Mouse (Mus musculus) layer of hippocampus, postnatal 14 days (tissue): ENCODE results near the gene Edn1. TPM values are rescaled to one million over a fixed set of nuclear protein-coding genes. Genes with fewer than 3 reads are reported as not detected.

ENCODE experiments used
- DNase-seq, 2 experiments: peaks; one replicate each; pipeline ENCODE4 v3.0.0; 2021 to 2022; ENCODE audit warnings: low spot score in 2 of 2, mixed read lengths in 1 of 2
- total RNA-seq, 2 experiments: library from RNA; stranded (reverse); gene quantifications; 2 replicates each; pipeline ENCODE4 v1.2.3; 2021

Edn1 gene
- total RNA-seq, 2 experiments from 2014 or later = 3.5 to 4.1 TPM

DNA sequence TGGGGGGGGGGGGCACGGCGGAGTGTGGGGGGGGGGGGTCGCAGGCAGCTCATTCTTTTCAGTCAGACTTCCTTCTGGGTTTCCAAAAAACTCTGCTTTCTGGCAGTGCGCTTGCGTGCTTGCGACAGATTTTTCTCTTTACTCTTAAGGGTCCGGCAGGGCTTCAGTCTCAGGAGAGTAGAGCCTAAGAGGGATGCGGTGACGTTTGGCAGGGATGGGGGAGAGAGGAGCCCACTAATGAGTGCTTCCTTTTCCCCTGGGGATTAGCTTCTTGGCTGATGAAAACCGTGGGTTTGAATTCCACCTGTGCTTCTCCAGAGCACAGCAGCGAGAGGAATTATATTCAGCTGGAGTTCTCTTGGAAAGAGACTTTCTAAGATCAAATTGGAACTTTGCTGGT is 8.5 kb downstream of the Edn1 start:
- no peak for DNase-seq

DNA sequence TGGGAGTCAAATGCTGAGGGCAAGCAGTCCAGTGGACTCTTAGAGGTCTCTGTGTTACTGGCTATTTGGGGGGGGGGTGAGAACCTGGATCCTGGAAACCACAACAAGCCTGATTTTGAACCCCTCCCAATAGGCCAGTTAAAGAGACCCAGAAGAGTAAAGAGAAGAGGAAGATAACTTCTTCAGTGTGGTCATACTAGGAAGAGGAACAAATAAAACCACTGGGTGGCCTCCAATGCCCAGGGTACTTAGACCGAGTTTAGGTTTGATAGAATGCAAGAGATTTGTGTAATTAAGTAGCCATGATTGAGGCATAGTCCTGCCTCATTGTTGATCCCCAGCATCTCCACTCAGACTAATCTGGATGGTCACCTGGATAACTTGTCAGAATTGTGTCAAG is 14.4 kb downstream of the Edn1 start:
- no peak for DNase-seq

DNA sequence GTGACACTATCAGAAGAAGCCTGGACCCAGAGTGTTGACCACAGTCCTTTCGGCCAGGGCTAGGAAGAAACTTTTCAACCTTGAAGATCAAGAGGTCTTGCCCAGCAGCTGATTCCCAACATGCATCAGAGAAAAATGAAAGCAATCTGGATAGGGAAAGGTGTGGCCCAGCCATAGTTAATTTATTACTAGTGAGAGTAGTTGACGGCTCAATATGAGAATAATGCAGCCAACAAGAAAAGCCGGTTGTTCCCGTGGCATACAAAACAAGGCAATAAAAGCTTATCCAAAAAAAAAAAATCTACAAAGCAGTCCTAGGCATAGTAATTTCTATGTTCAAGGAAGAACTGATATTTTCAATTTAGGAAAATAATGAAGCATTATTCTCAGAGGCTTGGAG is 16.5 kb downstream of the Edn1 start:
- DNase-seq = no peak

DNA sequence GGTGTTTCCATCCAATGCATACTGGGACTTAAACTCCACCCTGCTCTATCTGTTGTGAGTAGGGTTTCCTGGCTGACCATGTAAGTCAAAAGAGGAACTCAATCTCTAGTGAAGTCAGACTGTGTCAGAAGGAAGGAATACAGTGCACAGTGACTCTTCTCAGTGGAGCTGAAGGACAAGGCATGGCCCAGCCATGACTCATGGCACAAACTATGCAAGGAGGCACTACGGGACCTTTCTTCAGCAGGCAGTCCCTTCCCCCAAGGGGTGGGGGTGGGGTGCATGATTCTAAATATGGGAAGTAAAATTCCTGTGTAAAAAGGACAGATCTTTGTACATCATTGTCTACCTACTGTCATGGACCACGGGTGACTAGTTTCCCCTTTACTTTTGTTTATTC is 27.3 kb downstream of the Edn1 start:
- no peak for DNase-seq

DNA sequence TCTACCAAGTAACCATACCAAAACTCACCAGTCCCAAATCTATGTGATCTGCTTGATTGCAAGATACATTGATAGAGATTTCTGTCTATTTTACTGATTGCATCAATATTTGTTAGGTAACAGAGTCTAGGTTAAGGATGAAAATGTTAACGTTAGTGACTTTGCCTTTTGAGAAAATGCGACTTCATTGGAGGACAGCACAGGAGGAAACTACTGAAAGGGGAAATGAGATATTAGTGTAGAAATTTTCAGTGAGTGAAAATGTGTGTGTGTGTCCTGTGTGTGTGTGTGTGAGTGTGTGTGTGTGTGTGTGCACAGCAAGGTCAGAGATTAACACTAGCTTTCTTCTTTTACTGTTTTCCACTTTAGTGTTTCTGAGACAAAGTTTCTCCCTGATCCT is 29.8 kb downstream of the Edn1 start:
- DNase-seq = no peak

DNA sequence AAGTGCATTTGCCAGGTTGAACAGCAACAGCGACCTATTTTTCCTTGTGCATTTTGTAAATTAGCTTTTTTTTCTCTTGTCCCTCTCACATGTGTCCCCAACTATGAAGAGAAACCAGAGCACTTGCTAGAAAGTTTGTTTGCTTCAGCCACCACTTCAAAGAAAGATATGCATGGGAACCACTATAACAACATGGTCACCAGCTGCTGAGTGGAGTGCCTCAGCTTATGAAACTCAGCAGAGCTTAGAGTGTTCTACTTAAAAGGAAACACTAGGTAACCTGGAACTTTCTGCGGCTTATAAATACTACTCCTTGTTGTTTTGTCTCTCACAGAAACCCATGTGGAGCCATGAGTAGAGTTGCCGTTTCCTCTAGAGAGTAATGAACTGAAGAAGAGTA is 33.7 kb downstream of the Edn1 start:
- no peak for DNase-seq

DNA sequence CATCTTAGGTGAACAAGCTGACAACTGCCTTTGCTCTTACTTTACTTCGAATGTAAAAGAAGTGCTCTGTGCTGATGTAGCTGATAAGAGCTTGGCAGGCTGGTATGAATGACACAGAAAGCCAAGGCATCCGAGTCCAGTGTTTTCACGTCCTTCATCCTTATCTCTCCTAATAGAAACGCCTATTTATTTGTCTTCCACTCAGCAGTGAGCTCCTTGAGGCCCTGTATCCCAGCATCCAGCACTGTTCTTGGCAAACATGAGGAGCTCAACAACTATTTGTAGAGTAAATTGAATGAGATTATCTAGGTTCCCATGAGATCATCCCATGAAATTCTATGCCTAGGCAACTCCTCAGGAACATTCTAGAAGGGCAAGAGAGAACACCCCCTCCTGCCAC is 35.1 kb downstream of the Edn1 start:
- DNase-seq = no peak

DNA sequence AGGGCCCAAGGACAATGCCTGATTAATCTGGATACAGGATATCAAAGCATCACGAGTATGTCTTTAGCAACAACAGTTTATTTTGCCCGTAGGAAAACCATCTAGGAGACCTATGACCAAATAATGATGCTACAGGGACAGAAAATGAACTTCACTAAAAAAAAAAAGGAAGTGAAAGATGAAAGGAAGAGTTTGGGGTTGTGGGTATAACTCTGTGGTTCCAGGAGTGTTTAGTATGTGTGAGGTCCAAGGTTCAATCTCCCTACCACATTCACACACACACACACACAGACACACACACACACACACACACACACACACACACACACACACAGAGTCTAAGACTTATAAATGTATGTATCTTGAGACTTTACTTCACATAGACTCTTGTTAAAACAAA is 35.8 kb downstream of the Edn1 start:
- DNase-seq = no peak

DNA sequence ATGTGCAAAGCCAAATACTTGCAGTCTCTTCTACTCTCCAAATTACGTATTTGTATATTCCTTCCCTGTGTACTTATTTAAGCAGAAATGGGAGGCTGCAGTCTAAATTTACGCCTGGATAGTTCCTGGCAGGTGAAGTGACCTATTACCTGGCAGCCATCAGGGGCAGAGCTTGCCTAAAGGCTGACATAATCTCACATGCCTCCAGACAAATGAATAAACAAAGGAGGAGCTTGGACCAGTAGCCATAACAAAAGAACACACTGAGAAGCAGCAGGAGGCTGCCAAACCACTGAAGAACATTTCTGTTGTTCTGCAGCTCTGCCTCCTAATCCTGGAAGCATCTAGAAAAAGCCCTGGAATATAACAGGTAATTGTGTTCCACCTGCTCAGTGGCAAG is 38.2 kb downstream of the Edn1 start:
- DNase-seq = no peak

DNA sequence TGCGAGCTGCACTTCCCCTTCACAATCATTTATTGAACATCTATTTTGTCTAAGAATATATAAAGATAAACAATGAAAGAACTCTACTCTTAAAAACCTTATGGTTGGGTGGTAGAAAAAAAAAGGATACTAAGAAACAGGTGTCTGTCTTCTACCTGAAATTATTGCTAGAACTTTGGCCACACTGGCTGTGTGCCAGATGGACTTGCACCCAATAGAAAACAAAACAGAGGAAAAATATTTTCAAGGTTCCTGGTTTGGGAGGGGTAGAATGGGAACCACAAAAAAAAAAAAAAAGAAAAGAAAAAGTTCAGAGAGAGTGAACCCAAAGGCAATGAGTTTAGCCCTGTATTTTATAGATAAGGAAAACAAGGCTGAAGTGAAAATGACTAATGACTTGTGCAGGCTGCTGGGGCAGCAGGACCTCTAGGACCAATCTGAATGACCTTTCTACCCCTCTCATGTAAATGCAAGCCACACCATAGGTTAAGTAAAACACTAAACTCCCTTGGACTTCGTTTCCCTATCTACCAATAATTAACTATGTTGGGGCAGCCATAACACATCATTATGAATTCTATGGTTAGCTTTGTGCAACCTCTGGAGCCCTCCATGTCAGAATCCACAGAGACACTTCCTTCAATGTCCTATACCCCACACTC is 40.7 kb downstream of the Edn1 start:
- no peak for DNase-seq

DNA sequence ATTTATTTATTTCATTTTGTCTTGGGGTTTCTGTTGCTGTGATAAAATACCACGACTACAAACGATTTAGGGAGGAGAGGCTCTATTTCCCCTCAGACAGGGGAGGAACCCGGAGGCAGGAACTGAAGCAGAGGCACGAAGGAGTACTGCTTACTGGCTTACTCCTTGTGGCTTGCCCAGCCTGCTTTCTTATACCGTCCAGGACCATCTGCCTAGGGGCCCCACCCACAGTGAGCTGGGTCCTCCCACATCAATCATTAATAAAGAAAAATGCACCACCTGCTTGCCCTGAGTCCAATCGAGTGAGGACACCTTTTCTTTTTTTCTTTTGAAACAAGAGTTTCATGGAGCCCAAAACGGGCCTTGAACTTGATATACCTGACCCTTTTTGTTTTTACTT is 44.2 kb downstream of the Edn1 start:
- no peak for DNase-seq

DNA sequence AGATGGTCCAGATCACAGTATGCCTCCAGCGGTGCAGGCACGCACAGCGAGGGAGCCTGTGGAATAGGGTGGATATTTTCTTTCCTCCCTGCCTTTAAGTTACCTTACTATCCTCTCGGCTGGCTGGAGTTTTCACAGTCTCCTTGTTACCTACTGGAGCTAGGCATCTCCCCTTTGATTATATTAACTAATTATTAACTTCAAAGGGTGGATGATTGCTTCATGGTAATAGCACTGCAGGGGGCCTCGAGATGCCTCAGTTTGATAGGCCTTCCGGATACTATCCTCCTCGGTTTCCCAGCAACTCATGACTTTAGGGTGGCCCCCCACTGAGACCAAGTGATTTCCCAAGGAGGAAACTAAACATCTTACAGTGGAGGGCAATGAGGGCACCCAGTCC is 45.1 kb downstream of the Edn1 start:
- DNase-seq = no peak

DNA sequence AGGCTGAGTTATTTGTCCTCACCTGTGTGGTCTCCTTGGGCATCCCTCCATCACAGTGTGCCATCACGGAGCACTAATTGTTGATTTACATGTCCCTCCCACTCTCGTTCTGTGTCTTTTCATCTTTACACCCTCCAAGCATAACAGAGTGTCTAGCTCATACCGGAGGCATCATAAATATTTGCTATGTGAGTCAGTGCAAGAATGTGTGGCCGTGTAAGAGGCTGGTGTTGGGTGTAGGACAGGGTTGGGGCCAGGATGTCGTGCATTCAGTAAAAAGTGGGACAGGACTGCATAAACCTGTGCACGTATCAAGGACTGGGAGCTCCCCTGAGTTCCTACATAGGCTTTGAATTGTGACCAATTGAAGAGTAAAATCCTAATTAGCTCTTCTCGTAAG is 50.4 kb downstream of the Edn1 start:
- no peak for DNase-seq

Other genes starting within 250 kb of the Edn1 start
- 10 to 100 TPM; 25.6 to 27.4 TPM for gene Hivep1, start 249.5 kb upstream of the Edn1 start, total RNA-seq